Mouse (Mus musculus) kidney, adult 2 months (tissue): ENCODE measurements at regions not wholly inside any gene's neighbourhood (a gene's known extent, or its start where the extent isn't known, plus 50 kb on each side); places are given as distances from the start of the nearest gene placed in this dataset.

ENCODE experiments used
- CTCF ChIP-seq: fragments of 200-500 bp; conservative IDR thresholded peaks from 2 replicates; pipeline ENCODE4 v1.5.1; 2011; ENCODE audit warnings: low read depth, mild to moderate bottlenecking, control low read depth, low read length, moderate library complexity, mixed read lengths; ENCODE audit not compliant: insufficient read depth, insufficient read length
- POLR2A ChIP-seq: fragments of 200-500 bp; IDR thresholded peaks from one replicate; pipeline ENCODE4 v1.6.1; 2011; ENCODE audit warnings: low read depth, low read length, control low read depth

- TF ChIP-seq CTCF (no peak), POLR2A (no peak)
These were observed 1215.8 kb downstream of the Agbl1 start for GRCm38 (mm10) chr7:77445352-77446051.
